Mouse (Mus musculus): Measurements from ENCODE around the gene Chil6. TPM values are rescaled to one million over a fixed set of nuclear protein-coding genes. Genes with fewer than 3 reads are reported as not detected.
A peak's percentile ranks its signal among the peaks of the same experiment; 100 is the strongest.

The Chil6 gene
- not detected for total RNA-seq (2021)

GRCm38 (mm10) chr3:106406082-106406481 is at the start of gene Chil6:
Gene Chil6 (minus strand): TSS chr3:106406182.
- DNase-seq, result no peak
- intact Hi-C loops (cut with DNase I), result no loop called here

GRCm38 (mm10) chr3:106452616-106453015 is 46.6 kb upstream of the Chil6 start:
- DNase-seq, result no peak
- intact Hi-C loops (cut with DNase I), result no loop called here

DNA sequence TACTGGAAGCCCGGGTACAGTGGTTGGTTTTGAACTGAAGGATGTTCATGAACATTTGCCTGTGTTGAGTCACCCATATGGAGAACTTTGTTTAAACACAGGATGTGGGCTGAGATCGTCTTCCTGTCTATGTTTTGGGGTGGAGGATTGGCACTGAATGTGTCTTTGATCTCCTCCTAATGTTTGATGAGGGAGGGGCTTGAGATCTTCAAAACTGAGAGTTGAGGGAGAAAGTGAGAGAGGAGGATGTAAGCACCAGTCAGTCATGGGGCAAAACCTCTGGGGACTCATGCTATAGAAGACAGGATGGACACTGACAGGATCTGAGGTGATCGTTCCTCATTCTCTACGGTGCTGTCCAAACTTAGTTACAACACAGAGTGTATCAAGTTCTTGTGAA is 43.6 kb upstream of the Chil6 start:
- intact Hi-C loops (cut with DNase I), result loop anchor here (2.0 to 10.0 kb wide), 2 partner anchors 425 to 459 kb away; no protein-coding TSS in a partner anchor

DNA sequence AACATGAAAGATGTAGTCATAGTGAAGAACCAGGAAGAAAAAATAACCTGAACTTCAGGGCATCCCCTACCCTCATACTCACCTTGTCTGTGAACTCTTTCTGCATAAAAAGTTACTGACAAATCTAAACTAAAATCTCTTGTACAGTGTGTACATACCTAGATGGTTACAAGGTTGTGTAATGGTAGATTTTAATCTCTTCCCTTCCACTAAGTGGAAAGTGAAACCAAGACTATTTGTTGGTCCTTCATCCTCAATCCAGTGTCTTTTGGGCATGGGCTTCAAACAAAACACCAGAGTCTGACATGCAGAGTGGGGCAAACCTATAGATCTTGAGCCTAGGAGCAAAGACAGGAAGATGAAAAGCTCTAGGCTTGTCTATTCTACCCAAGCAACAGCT is 43.0 kb upstream of the Chil6 start:
- intact Hi-C loops (cut with DNase I), result loop anchor here (2.0 to 10.0 kb wide), 2 partner anchors 424 to 458 kb away; no protein-coding TSS in a partner anchor

More for the DNA sequence above, 43.6 kb upstream of the Chil6 start:
- no peak for DNase-seq

DNA sequence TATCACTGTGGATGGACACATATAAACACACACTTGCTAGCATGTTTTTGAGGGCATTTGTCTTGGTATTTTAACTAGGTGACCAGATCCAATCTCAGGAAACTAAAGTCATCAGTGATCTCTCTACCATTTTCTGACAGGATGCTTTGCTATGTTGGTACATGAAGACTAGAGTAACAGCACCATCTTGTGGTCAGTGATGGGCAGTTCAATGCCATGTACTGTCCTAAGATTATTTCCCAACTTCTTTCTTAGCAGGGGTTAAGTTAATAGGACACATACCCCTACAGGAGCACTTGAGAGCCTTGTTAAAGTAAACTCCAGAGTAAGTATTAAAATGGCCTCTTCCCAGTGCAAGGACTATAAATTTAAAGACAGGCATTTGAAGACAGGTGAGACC is 42.6 kb upstream of the Chil6 start:
- DNase-seq, result peak; percentile 11
- intact Hi-C loops (cut with DNase I), result loop anchor here (2.0 to 10.0 kb wide), 2 partner anchors 424 to 458 kb away; no protein-coding TSS in a partner anchor

More for the DNA sequence above, 43.0 kb upstream of the Chil6 start:
- no peak for DNase-seq

Other genes starting within 250 kb of the Chil6 start
- gene Chil3, start 238.6 kb downstream of the Chil6 start, total RNA-seq (2021), result not detected
- not detected for gene Chil4, start 186.7 kb downstream of the Chil6 start, total RNA-seq (2021)
- gene Dennd2d, start 76.2 kb upstream of the Chil6 start, total RNA-seq (2021), result under 1 TPM in 1 of 2 experiments, not detected in 1; 0.38 TPM
- gene Dram2, start 141.6 kb upstream of the Chil6 start, total RNA-seq (2021), result 10 to 100 TPM; 57.0 to 62.3 TPM
- gene Cept1, start 141.6 kb upstream of the Chil6 start, total RNA-seq (2021), result 10 to 100 TPM; 35.4 to 36.9 TPM